Mouse (Mus musculus) MEL (cell line): ENCODE measurements at regions not wholly inside any gene's neighbourhood (a gene's known extent, or its start where the extent isn't known, plus 50 kb on each side); places are given as distances from the start of the nearest gene placed in this dataset.

Source experiments
- DNase-seq: peaks from one replicate; pipeline ENCODE4 v3.0.0; 2011; ENCODE audit warnings: low read depth, low spot score
- H3K27ac ChIP-seq: 2 replicates; pipeline ENCODE4 v1.5.1; 2012; ENCODE audit warnings: low read depth, mild to moderate bottlenecking, control low read depth, low read length, moderate library complexity; ENCODE audit not compliant: control insufficient read depth
- H3K27me3 ChIP-seq, 2 experiments: fragments of 150-350 bp in 1 of 2; sonication (generic) in 1 of 2; 2 replicates each; pipeline ENCODE4 v1.6.1; 2012; ENCODE audit warnings: low read length in 2 of 2, mild to moderate bottlenecking in 2 of 2, improper control_type of control experiment in 1 of 2, moderate library complexity in 1 of 2; ENCODE audit not compliant: insufficient read depth in 2 of 2, control insufficient read depth in 1 of 2
- H3K36me3 ChIP-seq, 2 experiments: 2 replicates each; pipeline ENCODE4 v1.6.1; 2012 to 2014; ENCODE audit warnings: low read length in 2 of 2, improper control_type of control experiment in 1 of 2, inconsistent platforms in 1 of 2, mild to moderate bottlenecking in 1 of 2; ENCODE audit not compliant: insufficient read depth in 2 of 2, control insufficient read depth in 1 of 2
- H3K4me1 ChIP-seq, 2 experiments: fragments of 150-350 bp in 1 of 2; sonication (generic) in 1 of 2; 2 replicates each; pipeline ENCODE4 v1.6.1; 2012; ENCODE audit warnings: low read length in 2 of 2, improper control_type of control experiment in 1 of 2, mild to moderate bottlenecking in 1 of 2; ENCODE audit not compliant: insufficient read depth in 2 of 2, control insufficient read depth in 1 of 2
- H3K4me3 ChIP-seq, 2 experiments: fragments of 150-350 bp in 1 of 2; sonication (generic) in 1 of 2; 2 replicates each; pipeline ENCODE4 v1.5.1; 2012; ENCODE audit warnings: low read depth in 2 of 2, low read length in 2 of 2, mild to moderate bottlenecking in 2 of 2, moderate library complexity in 2 of 2, control low read depth in 1 of 2, improper control_type of control experiment in 1 of 2; ENCODE audit not compliant: control insufficient read depth in 1 of 2, insufficient read depth in 1 of 2
- H3K79me2 ChIP-seq: 2 replicates; pipeline ENCODE4 v1.6.1; 2012; ENCODE audit warnings: mild to moderate bottlenecking, low read length, moderate library complexity; ENCODE audit not compliant: control insufficient read depth, poor library complexity, insufficient read depth
- H3K9ac ChIP-seq: 2 replicates; pipeline ENCODE4 v1.6.1; 2012; ENCODE audit warnings: low read depth, mild to moderate bottlenecking, control low read depth, low read length, moderate library complexity; ENCODE audit not compliant: control insufficient read depth, poor library complexity, severe bottlenecking
- H3K9me3 ChIP-seq: fragments of 150-350 bp; sonication (generic); replicated peaks from 2 replicates; pipeline ENCODE4 v1.6.1; 2012; ENCODE audit warnings: mild to moderate bottlenecking, low read length, improper control_type of control experiment, moderate library complexity; ENCODE audit not compliant: insufficient read depth
- BHLHE40 ChIP-seq: IDR thresholded peaks from 2 replicates; pipeline ENCODE4 v1.6.1; 2012; ENCODE audit warnings: low read depth, mild to moderate bottlenecking, inconsistent platforms, low read length, improper control_type of control experiment, borderline replicate concordance
- CHD1 ChIP-seq: IDR thresholded peaks from 2 replicates; pipeline ENCODE4 v1.6.1; 2012; ENCODE audit warnings: low read depth, mild to moderate bottlenecking, inconsistent platforms, low read length, improper control_type of control experiment
- CHD2 ChIP-seq: IDR thresholded peaks from 2 replicates; pipeline ENCODE4 v1.6.1; 2011; ENCODE audit warnings: low read length, improper control_type of control experiment
- ELF1 ChIP-seq: IDR thresholded peaks from 2 replicates; pipeline ENCODE4 v1.6.1; 2014; ENCODE audit warnings: low read depth, mild to moderate bottlenecking, inconsistent platforms, low read length, improper control_type of control experiment, moderate library complexity
- EP300 ChIP-seq, 2 experiments: IDR thresholded peaks; 2 replicates each; pipeline ENCODE4 v1.6.1; 2011; ENCODE audit warnings: improper control_type of control experiment in 2 of 2, low read length in 2 of 2, low read depth in 1 of 2, mild to moderate bottlenecking in 1 of 2
- GABPA ChIP-seq: IDR thresholded peaks from 2 replicates; pipeline ENCODE4 v1.6.1; 2012; ENCODE audit warnings: low read depth, mild to moderate bottlenecking, inconsistent platforms, low read length, improper control_type of control experiment, moderate library complexity
- GATA1 ChIP-seq: IDR thresholded peaks from 2 replicates; pipeline ENCODE4 v1.6.1; 2011; ENCODE audit warnings: low read depth, low read length, improper control_type of control experiment
- HCFC1 ChIP-seq: IDR thresholded peaks from 2 replicates; pipeline ENCODE4 v1.6.1; 2012; ENCODE audit warnings: low read depth, mild to moderate bottlenecking, inconsistent platforms, low read length, improper control_type of control experiment, moderate library complexity
- MAX ChIP-seq: IDR thresholded peaks from 2 replicates; pipeline ENCODE4 v1.6.1; 2011; ENCODE audit warnings: low read length, improper control_type of control experiment
- MAZ ChIP-seq: IDR thresholded peaks from 2 replicates; pipeline ENCODE4 v1.6.1; 2012; ENCODE audit warnings: low read depth, mild to moderate bottlenecking, inconsistent platforms, low read length, improper control_type of control experiment
- MEF2A ChIP-seq: IDR thresholded peaks from 2 replicates; pipeline ENCODE4 v1.6.1; 2014; ENCODE audit warnings: low read depth, mild to moderate bottlenecking, inconsistent platforms, low read length, improper control_type of control experiment; ENCODE audit not compliant: poor library complexity, insufficient replicate concordance, severe bottlenecking; ENCODE audit errors: extremely low read depth
- MYB ChIP-seq: IDR thresholded peaks from 2 replicates; pipeline ENCODE4 v1.6.1; 2011; ENCODE audit warnings: mild to moderate bottlenecking, low read depth, low read length, improper control_type of control experiment
- MYC ChIP-seq: IDR thresholded peaks from 2 replicates; pipeline ENCODE4 v1.6.1; 2011; ENCODE audit warnings: low read depth, mild to moderate bottlenecking, low read length, improper control_type of control experiment, moderate library complexity
- NELFE ChIP-seq: IDR thresholded peaks from 2 replicates; pipeline ENCODE4 v1.6.1; 2011; ENCODE audit warnings: low read depth, low read length, improper control_type of control experiment
- NRF1 ChIP-seq: IDR thresholded peaks from 2 replicates; pipeline ENCODE4 v1.6.1; 2014; ENCODE audit warnings: low read depth, mild to moderate bottlenecking, inconsistent platforms, low read length, improper control_type of control experiment, moderate library complexity; ENCODE audit not compliant: poor library complexity, insufficient read depth, severe bottlenecking
- POLR2A ChIP-seq, 2 experiments: IDR thresholded peaks; 2 replicates each; pipeline ENCODE4 v1.6.1; 2011 to 2012; ENCODE audit warnings: low read length in 2 of 2, mild to moderate bottlenecking in 2 of 2, control low read depth in 1 of 2, improper control_type of control experiment in 1 of 2, low read depth in 1 of 2, moderate library complexity in 1 of 2; ENCODE audit not compliant: control insufficient read depth in 1 of 2, insufficient read depth in 1 of 2, poor library complexity in 1 of 2
- POLR2AphosphoS2 ChIP-seq: IDR thresholded peaks from 2 replicates; pipeline ENCODE4 v1.6.1; 2011; ENCODE audit warnings: low read length, improper control_type of control experiment
- POLR2AphosphoS5 ChIP-seq: IDR thresholded peaks from 2 replicates; pipeline ENCODE4 v1.6.1; 2012; ENCODE audit warnings: low read depth, borderline replicate concordance, mild to moderate bottlenecking, inconsistent platforms, low read length, moderate library complexity, mixed read lengths
- RAD21 ChIP-seq: IDR thresholded peaks from 2 replicates; pipeline ENCODE4 v1.6.1; 2011; ENCODE audit warnings: mild to moderate bottlenecking, low read depth, low read length, improper control_type of control experiment
- RCOR1 ChIP-seq: IDR thresholded peaks from 2 replicates; pipeline ENCODE4 v1.6.1; 2012; ENCODE audit warnings: low read depth, mild to moderate bottlenecking, inconsistent platforms, low read length, improper control_type of control experiment
- SIN3A ChIP-seq: IDR thresholded peaks from 2 replicates; pipeline ENCODE4 v1.6.1; 2012; ENCODE audit warnings: low read length, improper control_type of control experiment, inconsistent platforms
- SMC3 ChIP-seq: IDR thresholded peaks from 2 replicates; pipeline ENCODE4 v1.6.1; 2011; ENCODE audit warnings: low read depth, low read length, improper control_type of control experiment
- TAL1 ChIP-seq: IDR thresholded peaks from 2 replicates; pipeline ENCODE4 v1.6.1; 2012; ENCODE audit warnings: mild to moderate bottlenecking, inconsistent platforms, low read length, moderate library complexity, mixed read lengths
- TBP ChIP-seq: IDR thresholded peaks from 2 replicates; pipeline ENCODE4 v1.8.0; 2011; ENCODE audit warnings: low read depth, low read length, improper control_type of control experiment
- TCF12 ChIP-seq: IDR thresholded peaks from 2 replicates; pipeline ENCODE4 v1.6.1; 2014; ENCODE audit warnings: low read depth, mild to moderate bottlenecking, inconsistent platforms, low read length, improper control_type of control experiment, moderate library complexity
- UBTF ChIP-seq: IDR thresholded peaks from 2 replicates; pipeline ENCODE4 v1.6.1; 2012; ENCODE audit warnings: low read depth, mild to moderate bottlenecking, inconsistent platforms, low read length, improper control_type of control experiment, moderate library complexity, borderline replicate concordance; ENCODE audit not compliant: insufficient read depth
- USF1 ChIP-seq: IDR thresholded peaks from 2 replicates; pipeline ENCODE4 v1.6.1; 2014; ENCODE audit warnings: low read depth, mild to moderate bottlenecking, inconsistent platforms, low read length, improper control_type of control experiment, moderate library complexity
- ZC3H11A ChIP-seq: IDR thresholded peaks from 2 replicates; pipeline ENCODE4 v1.6.1; 2012; ENCODE audit warnings: low read depth, mild to moderate bottlenecking, inconsistent platforms, low read length, improper control_type of control experiment
- ZMIZ1 ChIP-seq: IDR thresholded peaks from 2 replicates; pipeline ENCODE4 v1.6.1; 2012; ENCODE audit warnings: low read depth, mild to moderate bottlenecking, inconsistent platforms, low read length, improper control_type of control experiment, moderate library complexity
- ZNF384 ChIP-seq: IDR thresholded peaks from 2 replicates; pipeline ENCODE4 v1.6.1; 2012; ENCODE audit warnings: low read depth, mild to moderate bottlenecking, inconsistent platforms, low read length, improper control_type of control experiment

GRCm38 (mm10) chr3:33960211-33960610 lies 59.5 kb upstream of the Fxr1 start:
- no peaks in the 10 kb centered on the region for H3K79me2 ChIP-seq
- no peak for TF ChIP-seq NELFE
- no peak for TF ChIP-seq CHD1
- TF ChIP-seq RCOR1: no peak
- no peak for TF ChIP-seq ELF1
- no peak for TF ChIP-seq TBP
- no peak for TF ChIP-seq CHD2
- TF ChIP-seq MAZ: no peak
- TF ChIP-seq BHLHE40: no peak
- no peak for TF ChIP-seq POLR2A (IDR thresholded peaks at IDR 0.05; ENCODE audit: control insufficient read depth in 1 of 2, insufficient read depth in 1 of 2, low read depth in 1 of 2, low read length in 2 of 2, poor library complexity in 1 of 2)
- no peak for TF ChIP-seq ZMIZ1
- no peak for TF ChIP-seq MYC
- no peak for TF ChIP-seq GABPA
- no peak for TF ChIP-seq USF1
- TF ChIP-seq GATA1: no peak
- no peak overlapping the region for H3K9ac ChIP-seq
- peaks cover 0 to 16% of the 10 kb centered on the region in 2 experiments; a peak in 2 of 4 replicates for H3K36me3 ChIP-seq
- no peak for DNase-seq
- H3K27ac ChIP-seq: no peak overlapping the region
- no peaks in the 10 kb centered on the region for H3K9me3 ChIP-seq
- H3K4me1 ChIP-seq: peaks cover 8 to 15% of the 10 kb centered on the region in 2 experiments
- H3K4me3 ChIP-seq: no peak overlapping the region
- H3K27me3 ChIP-seq: no peaks in the 10 kb centered on the region

GRCm38 (mm10) chr3:33962938-33963337 lies 56.8 kb upstream of the Fxr1 start:
- Histone ChIP-seq H3K4me1 (peaks cover 8 to 16% of the 10 kb centered on the region in 2 experiments), H3K36me3 (peaks cover 0 to 16% of the 10 kb centered on the region in 2 experiments; a peak in 2 of 4 replicates)
- DNase-seq: peak; percentile 84
- TF ChIP-seq USF1: 0 out of 2 replicates have a peak, but pooled peaks have one; percentile 11
- TF ChIP-seq TCF12: peak; percentile 76
- TF ChIP-seq NRF1: no peak
- peak; percentile 80 to 89 for TF ChIP-seq EP300 (IDR thresholded peaks at IDR 0.05; ENCODE audit: low read depth in 1 of 2, low read length in 2 of 2)
- TF ChIP-seq ZNF384: no peak
- TF ChIP-seq HCFC1: no peak
- TF ChIP-seq UBTF: no peak
- TF ChIP-seq TBP: no peak
- no peak for TF ChIP-seq ZMIZ1
- TF ChIP-seq BHLHE40: no peak
- peak; percentile 72 for TF ChIP-seq MYB
- TF ChIP-seq RCOR1: peak; percentile 46; the same call in 1 of the 2 replicates
- peak; percentile 60 for TF ChIP-seq SIN3A
- no peak for TF ChIP-seq ZC3H11A
- no peak for TF ChIP-seq GABPA
- peak; percentile 61; the same call in 1 of the 2 replicates for TF ChIP-seq MEF2A
- no peak for TF ChIP-seq MAZ
- no peak for TF ChIP-seq POLR2AphosphoS2
- TF ChIP-seq MAX: peak; percentile 34; the same call in 1 of the 2 replicates
- TF ChIP-seq SMC3: peak; percentile 11; the same call in 1 of the 2 replicates
- no peak for TF ChIP-seq POLR2AphosphoS5
- TF ChIP-seq RAD21: no peak
- TF ChIP-seq POLR2A (IDR thresholded peaks at IDR 0.05; ENCODE audit: control insufficient read depth in 1 of 2, insufficient read depth in 1 of 2, low read depth in 1 of 2, low read length in 2 of 2, poor library complexity in 1 of 2): no peak
- TF ChIP-seq TAL1: peak; percentile 74
- peak; percentile 75 for TF ChIP-seq GATA1

More at GRCm38 (mm10) chr3:33962938-33963337, 56.8 kb upstream of the Fxr1 start:
- Histone ChIP-seq H3K9me3 (no peaks in the 10 kb centered on the region), H3K27ac (no peak overlapping the region; the same call in 1 of the 2 replicates), H3K4me3 (no peak overlapping the region), H3K79me2 (no peaks in the 10 kb centered on the region), H3K9ac (no peak overlapping the region), H3K27me3 (no peaks in the 10 kb centered on the region)
